ENCODE assay signal across 8 mouse cellular contexts in genomic region chr15:83209092-83209695, GRCm38 (mm10). TPM values are rescaled to one million over a fixed set of nuclear protein-coding genes. Genes with fewer than 3 reads are reported as not detected.
DNase-seq lines count a peak whose midpoint lies in the region; ATAC-seq and TF ChIP-seq lines count a peak whose summit lies in the region.

No protein-coding gene starts in this region.

- H3K36me3 ChIP-seq in limb, embryonic 12.5 days = no peaks in the 10 kb centered on the region
- no peaks in the 10 kb centered on the region for H3K36me3 ChIP-seq in stomach, postnatal 0 days (ENCODE audit: control insufficient read depth, insufficient read depth, low read length)

- H3K4me3 ChIP-seq in gastrocnemius, adult 2 months = peak overlapping the region; percentile 64
- H3K4me3 ChIP-seq in limb, embryonic 12.5 days (replicated peaks) = peak overlapping the region; percentile 29
- H3K4me3 ChIP-seq in stomach, postnatal 0 days (ENCODE audit: low read depth, low read length) = peak overlapping the region; percentile 29; the same call in 1 of the 2 replicates

- H3K27me3 ChIP-seq in limb, embryonic 12.5 days = no peaks in the 10 kb centered on the region
- H3K27me3 ChIP-seq in stomach, postnatal 0 days (ENCODE audit: control insufficient read depth, insufficient read depth, low read length) = no peaks in the 10 kb centered on the region; the same call in 1 of the 2 replicates

- no peak for ATAC-seq in limb, embryonic 12.5 days (ENCODE audit: insufficient number of reproducible peaks, insufficient read depth, low FRiP score, low TSS enrichment, low read depth)
- no peak; the same call in 1 of the 2 replicates for ATAC-seq in stomach, postnatal 0 days (ENCODE audit: low FRiP score, low TSS enrichment)

- peaks cover 26% of the 10 kb centered on the region for H3K4me1 ChIP-seq in limb, embryonic 12.5 days (replicated peaks)
- H3K4me1 ChIP-seq in stomach, postnatal 0 days (replicated peaks; ENCODE audit: control insufficient read depth, insufficient read depth) = no peaks in the 10 kb centered on the region

- TF ChIP-seq EP300 in stomach, postnatal 0 days (optimal IDR thresholded peaks at IDR 0.05) = no peak

- H3K9ac ChIP-seq in limb, embryonic 12.5 days (replicated peaks) = no peak overlapping the region
- H3K9ac ChIP-seq in stomach, postnatal 0 days (ENCODE audit: low read length) = peak overlapping the region; percentile 36

- 36% methylated on average over 4 of the region's 4 CpGs for WGBS in limb, embryonic 12.5 days
- WGBS in stomach, postnatal 0 days = 47% methylated on average over 4 of the region's 4 CpGs

- peak overlapping the region; percentile 56 for H3K4me2 ChIP-seq in limb, embryonic 12.5 days
- H3K4me2 ChIP-seq in stomach, postnatal 0 days (replicated peaks; ENCODE audit: low read depth) = peak overlapping the region; percentile 49

- peaks cover 3% of the 10 kb centered on the region; the same call in 1 of the 2 replicates for H3K9me3 ChIP-seq in limb, embryonic 12.5 days
- no peaks in the 10 kb centered on the region for H3K9me3 ChIP-seq in stomach, postnatal 0 days (ENCODE audit: control insufficient read depth, low read length)

- peak overlapping the region; percentile 46; the same call in 1 of the 2 replicates for H3K27ac ChIP-seq in gastrocnemius, adult 2 months
- peak overlapping the region; percentile 51; the same call in 1 of the 2 replicates for H3K27ac ChIP-seq in limb, embryonic 12.5 days
- peak overlapping the region; percentile 46 for H3K27ac ChIP-seq in stomach, postnatal 0 days (replicated peaks)

- intact Hi-C loops in gastrocnemius, adult 2 months (cut with DNase I) = loop anchor here (5.0 kb wide), 3 partner anchors 52 to 397 kb away; partner anchors contain the start of gene Serhl
- intact Hi-C loops in gastrocnemius, postnatal 14 days (cut with DNase I; ENCODE audit: low total_unique reads) = loop anchor here (5.0 kb wide), 4 partner anchors 52 to 402 kb away; no protein-coding TSS in a partner anchor

- TF ChIP-seq CTCF in gastrocnemius, adult 2 months (IDR thresholded peaks at IDR 0.05) = peak; percentile 31
- TF ChIP-seq CTCF in stomach, postnatal 0 days (IDR thresholded peaks at IDR 0.05; ENCODE audit: low read depth) = peak; percentile 50

- DNase-seq in gastrocnemius, adult 2 months = no peak
- no peak for DNase-seq in gastrocnemius, adult 18-20 months (ENCODE audit: low spot score)
- peak; percentile 21 for DNase-seq in retina, postnatal 1 day
- no peak for DNase-seq in retina, embryonic 14.5 days (ENCODE audit: low spot score)
- no peak for DNase-seq in stomach, postnatal 0 days (ENCODE audit: low spot score)
- DNase-seq in adrenal gland, postnatal 10 days = no peak
- no peak for DNase-seq in gastrocnemius, postnatal 14 days

RNA-seq across cellular contexts. Expression of gene Cyb5r3, which starts 36.8 kb away (rescaled TPM):
- total RNA-seq in gastrocnemius, adult 2 months (2021) = 10 to 100 TPM; 39.2 to 43.1 TPM
- 10 to 100 TPM; 40.3 to 50.1 TPM for total RNA-seq in gastrocnemius, adult 18-20 months (2021)
- 85.8 and 113 TPM in 2 replicates for polyA plus RNA-seq in limb, embryonic 12.5 days (2016; fragmentation: Nextera tagmentation; extraction: Ambion mirVana)
- 117 and 145 TPM in 2 replicates for polyA plus RNA-seq in stomach, postnatal 0 days (2015; fragmentation: Nextera tagmentation; extraction: Ambion mirVana)
- total RNA-seq in adrenal gland, postnatal 10 days (2021) = 100 to 1,000 TPM; 176 to 199 TPM
- total RNA-seq in gastrocnemius, postnatal 14 days (2021) = 10 to 100 TPM; 69.1 to 74.4 TPM

RNA-seq across cellular contexts. Expression of gene A4galt, which starts 42.4 kb away (rescaled TPM):
- total RNA-seq in gastrocnemius, adult 2 months (2021) = 1 to 10 TPM; 2.8 to 4.0 TPM
- 1 to 10 TPM; 3.0 to 3.3 TPM for total RNA-seq in gastrocnemius, adult 18-20 months (2021)
- 0.16 TPM in 1 of 2 replicates, not detected in the other for polyA plus RNA-seq in limb, embryonic 12.5 days (2016; fragmentation: Nextera tagmentation; extraction: Ambion mirVana)
- polyA plus RNA-seq in stomach, postnatal 0 days (2015; fragmentation: Nextera tagmentation; extraction: Ambion mirVana) = 23.0 and 24.4 TPM in 2 replicates
- total RNA-seq in adrenal gland, postnatal 10 days (2021) = 10 to 100 TPM; 12.3 to 12.8 TPM
- 1 to 10 TPM; 5.7 to 7.4 TPM for total RNA-seq in gastrocnemius, postnatal 14 days (2021)
